Mouse (Mus musculus) B cell, adult 2 months (primary cell): Measurements from ENCODE around the gene Pan3.
"Not testable (repeated sequence)": the region's sequence is repeated elsewhere in the genome, so short reads cannot be mapped to it uniquely, and the experiment has no call there.

Source experiments
- DNase-seq, 2 experiments: peaks; one replicate each; pipeline ENCODE4 v3.0.0; 2022

Pan3 gene

DNA sequence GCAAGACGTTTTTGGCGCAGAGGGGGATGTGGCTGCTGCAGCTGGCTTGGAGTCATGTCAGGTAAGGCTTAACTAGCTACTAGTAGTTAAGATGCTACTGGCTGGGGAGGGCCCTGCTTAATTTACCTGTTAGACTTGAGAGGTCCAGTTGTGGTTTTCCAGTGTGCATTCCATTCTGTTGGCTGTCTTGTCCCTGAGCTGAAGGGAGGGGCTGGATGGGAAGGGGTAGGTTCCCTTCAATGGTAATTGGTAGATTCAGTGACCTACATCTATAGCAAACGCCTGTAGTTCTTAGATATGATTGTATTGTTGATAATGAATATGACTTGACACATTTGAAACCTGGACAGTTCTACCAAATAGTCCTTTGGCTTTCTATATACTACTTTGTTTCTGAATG lies 62.5 kb downstream of the Pan3 start:
- DNase-seq, result no peak

DNA sequence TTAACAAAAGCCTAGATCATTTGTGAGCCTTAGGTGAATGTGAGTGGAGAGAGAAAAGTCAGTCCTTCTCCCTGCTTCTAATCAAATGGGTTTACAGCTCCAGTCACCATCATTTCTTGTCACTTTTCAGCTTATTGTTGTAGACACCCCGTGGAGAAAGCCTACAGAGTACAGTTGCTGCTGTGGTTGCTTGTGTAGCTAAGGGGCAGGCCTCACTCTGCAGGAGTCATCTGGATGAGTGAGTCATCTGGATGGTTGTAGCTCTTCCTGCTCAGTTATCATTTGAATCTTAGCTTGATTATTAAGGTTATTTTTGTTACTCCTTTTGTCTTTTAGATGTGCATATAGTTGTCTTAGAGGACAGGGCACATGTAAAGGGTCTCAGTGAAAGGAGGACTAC lies 63.2 kb downstream of the Pan3 start:
- no peak for DNase-seq

- DNase-seq, result no peak
Measured at GRCm38 (mm10) chr5:147493685-147494084, 63.7 kb downstream of the Pan3 start.

DNA sequence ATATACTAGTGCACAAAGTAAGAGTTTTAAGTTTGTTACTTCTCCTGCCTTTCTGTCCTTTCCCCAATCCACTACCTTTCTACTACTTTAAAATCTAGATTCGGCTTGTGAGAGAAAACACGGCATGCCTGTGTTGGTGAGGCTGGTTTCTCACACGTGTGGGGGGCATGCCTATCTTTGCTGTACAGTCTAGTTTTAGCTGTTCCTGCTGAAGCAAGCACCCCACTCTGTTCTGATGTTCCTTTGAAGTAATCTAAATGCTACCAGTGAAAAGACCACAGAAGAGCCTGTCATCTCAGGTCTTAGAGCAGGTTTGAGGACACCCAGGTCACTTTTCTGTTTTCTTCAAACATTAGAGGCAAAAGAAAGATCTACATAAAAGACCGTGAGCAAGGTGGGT lies 64.4 kb downstream of the Pan3 start:
- DNase-seq, result no peak

GRCm38 (mm10) chr5:147494791-147495376 lies 64.9 kb downstream of the Pan3 start:
- DNase-seq, result no peak

GRCm38 (mm10) chr5:147495961-147496360 lies 66.0 kb downstream of the Pan3 start:
- no peak for DNase-seq

GRCm38 (mm10) chr5:147496921-147497320 lies 67.0 kb downstream of the Pan3 start:
- no peak for DNase-seq

- DNase-seq, result no peak
Measured at GRCm38 (mm10) chr5:147497714-147498113, 67.8 kb downstream of the Pan3 start.

- DNase-seq, result no peak
Measured at GRCm38 (mm10) chr5:147501456-147501998, 71.6 kb downstream of the Pan3 start.

- DNase-seq, result no peak
Measured at GRCm38 (mm10) chr5:147502921-147503320, 73.0 kb downstream of the Pan3 start.

DNA sequence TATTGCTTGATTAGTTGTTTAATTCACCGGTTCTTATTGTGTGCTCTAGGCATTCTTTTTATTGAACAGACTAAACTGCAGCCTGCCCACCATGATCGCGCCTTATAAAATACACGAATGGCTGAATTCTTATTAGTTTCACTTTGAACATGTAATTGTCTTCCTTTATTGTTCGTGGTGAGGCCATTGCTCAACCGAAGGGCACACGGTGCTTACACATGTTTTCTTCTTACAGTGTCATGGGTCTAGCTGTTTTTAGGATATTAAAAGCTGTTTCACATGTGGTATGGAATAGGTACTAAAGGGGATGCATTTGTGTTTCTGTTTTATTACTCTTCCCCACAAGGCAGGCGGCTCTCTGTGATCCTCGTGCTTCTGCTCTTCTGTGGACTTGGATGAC lies 81.4 kb downstream of the Pan3 start:
- DNase-seq, result no peak

DNA sequence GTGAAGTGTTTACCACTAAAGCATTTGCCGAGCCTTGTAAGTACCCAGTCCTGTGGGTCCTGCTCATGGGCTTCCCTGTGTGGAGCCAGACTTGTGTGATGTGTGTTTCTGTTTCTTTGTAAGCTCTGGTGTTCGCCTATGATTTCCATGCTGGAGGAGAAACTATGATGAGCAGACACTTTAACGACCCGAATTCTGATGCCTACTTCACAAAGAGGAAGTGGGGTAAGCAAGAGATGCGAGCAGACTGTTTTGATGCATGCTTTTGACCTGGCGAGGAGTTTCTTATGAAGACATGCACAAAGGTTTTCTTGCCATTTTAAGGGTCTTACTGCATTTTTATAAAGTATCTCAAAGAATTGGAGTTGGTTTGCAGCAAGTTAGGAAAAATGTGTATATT lies 97.0 kb downstream of the Pan3 start:
- DNase-seq, result peak in 1 of 2 experiments; percentile 5

- DNase-seq, result peak; percentile 20 to 36
Measured at GRCm38 (mm10) chr5:147527788-147528187, 97.8 kb downstream of the Pan3 start.

DNA sequence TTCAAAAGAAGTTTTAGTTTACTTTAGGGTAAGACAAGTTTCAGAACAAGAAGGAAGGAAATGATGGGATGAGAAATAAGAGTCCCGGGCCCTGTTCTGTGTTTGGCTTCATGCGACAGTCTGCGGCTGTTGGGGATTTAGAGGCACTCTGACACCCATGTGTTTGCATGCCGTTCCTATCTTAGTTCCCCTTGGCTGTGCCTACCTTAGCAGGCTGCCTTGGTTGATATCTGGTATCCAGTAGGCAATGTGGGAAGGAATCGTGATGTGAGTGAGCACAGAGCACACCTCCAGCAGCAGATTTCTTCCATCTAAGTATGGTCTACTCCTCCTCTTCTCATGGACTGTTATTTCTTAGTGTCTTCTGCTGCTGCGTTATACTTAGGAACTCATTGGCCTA lies 102.1 kb downstream of the Pan3 start:
- no peak for DNase-seq

DNA sequence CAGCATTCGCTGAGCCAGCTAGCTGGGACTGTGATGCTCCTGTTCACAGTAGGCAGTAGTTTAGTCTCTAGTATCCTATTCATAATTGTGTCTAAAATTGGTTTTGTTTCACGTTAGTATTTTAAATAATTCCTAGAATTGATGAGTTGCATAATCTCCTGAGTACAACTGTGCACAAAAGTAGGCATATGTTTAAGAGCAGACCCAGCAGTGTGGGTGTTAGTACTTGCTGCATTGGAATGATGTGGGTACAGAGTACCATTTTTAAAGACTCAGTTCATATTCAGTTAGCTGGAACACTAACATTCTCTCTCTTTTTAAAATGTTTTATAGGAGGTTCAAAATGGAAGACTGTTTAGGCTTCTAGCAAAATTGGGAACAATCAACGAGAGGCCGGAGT lies 109.4 kb downstream of the Pan3 start:
- DNase-seq, result no peak

DNA sequence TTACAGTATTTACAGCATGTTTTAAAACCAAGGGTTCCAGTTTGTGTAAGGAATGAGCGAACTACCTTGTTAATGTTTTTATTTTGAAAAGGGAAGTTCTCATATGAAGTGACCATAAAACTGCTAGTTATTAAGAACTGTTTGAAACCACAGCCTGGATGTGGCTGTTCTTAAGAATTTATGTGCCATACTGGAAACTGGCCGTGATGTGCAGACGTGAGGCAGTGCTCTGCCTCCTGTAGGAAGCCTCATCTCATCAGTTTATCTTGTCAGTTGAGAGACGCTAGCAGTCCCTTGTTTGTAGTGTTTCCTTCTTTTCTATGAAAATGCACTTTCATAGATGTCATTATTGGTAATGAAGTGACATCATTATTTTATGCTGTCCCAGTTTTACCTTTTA lies 109.9 kb downstream of the Pan3 start:
- DNase-seq, result no peak

- DNase-seq, result no peak
Measured at GRCm38 (mm10) chr5:147542291-147542690, 112.3 kb downstream of the Pan3 start.

- peak; percentile 50 to 57 for DNase-seq
Measured at GRCm38 (mm10) chr5:147545731-147546241, 115.8 kb downstream of the Pan3 start.

- DNase-seq, result no peak
Measured at GRCm38 (mm10) chr5:147549016-147549755, 119.2 kb downstream of the Pan3 start.

DNA sequence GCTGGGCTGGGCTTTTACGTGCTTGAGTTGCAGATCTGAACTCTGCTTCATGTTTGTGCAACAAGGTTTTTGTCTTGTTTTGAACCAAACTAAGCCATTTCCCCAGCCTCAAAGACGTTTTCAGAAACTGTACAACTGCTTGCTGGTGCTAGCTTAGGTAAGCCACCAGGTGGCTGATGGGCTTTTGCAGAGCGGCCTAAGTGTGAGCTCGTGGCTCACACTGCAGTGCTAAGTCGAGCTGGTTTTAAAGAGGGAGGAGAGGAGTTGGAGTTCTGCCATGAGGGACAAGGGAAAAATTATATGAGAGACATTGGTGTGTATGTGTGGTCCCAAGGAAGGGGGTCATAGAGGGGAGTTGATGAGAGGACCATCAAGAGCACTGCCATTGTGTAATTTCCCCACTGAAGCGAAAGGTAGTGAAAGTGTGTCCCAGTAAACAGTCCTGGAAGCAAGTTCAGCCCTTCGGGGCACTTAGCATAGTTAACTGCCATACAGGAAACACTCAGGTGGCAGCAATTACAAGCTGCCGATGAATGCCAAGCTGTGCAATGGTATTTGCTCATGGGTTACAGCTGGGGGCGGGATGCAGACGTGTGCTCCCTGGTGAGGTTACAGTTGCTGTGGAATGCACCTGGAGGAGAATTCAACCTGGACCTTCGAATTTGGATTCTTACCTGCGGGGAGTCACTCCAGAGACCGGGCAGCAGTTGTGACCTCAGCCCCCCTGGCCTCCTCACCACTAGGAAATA lies 122.1 kb downstream of the Pan3 start:
- DNase-seq, result no peak

- not testable (repeated sequence) for DNase-seq
Measured at GRCm38 (mm10) chr5:147557641-147558040, 127.7 kb downstream of the Pan3 start.

DNA sequence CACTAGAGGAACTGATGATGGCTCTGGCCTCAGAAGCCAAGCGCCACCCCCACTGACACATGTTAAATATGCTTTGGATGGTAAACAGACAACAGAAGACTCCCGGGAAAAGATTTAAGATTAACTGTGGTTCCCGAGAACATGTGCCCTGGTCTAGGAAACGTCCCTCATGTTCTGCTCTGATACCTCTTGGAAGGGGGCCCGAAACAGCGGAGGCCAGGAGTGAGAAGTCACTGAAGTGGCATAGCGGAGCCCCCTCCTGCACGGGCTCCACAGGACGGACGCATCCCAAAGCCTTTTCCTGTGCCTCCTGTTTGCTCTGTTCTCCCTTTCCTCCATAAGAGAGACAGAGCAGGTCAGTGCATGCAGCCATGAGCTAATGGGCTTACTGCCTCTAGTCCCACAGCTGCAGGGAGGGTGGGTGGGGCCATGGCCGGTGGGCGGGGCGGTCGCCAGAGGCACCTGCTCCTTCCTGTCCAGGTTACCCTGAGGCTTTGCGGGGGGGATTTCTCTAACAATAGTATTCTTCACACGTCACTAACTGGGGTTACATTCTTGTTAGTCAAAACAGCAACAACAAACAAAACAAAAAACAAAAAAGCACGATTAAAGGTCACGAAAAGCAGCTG lies 133.7 kb downstream of the Pan3 start:
- no peak for DNase-seq

GRCm38 (mm10) chr5:147564140-147564590 lies 134.2 kb downstream of the Pan3 start:
- DNase-seq, result peak; percentile 61 to 66
